Mouse (Mus musculus) left cerebral cortex, postnatal 14 days (tissue): Measurements from ENCODE around the gene Opn1sw. TPM values are rescaled to one million over a fixed set of nuclear protein-coding genes. Genes with fewer than 3 reads are reported as not detected.

ENCODE experiments used
- DNase-seq, 2 experiments: peaks; one replicate each; pipeline ENCODE4 v3.0.0; 2021 to 2022; ENCODE audit warnings: low spot score in 2 of 2, mixed read lengths in 1 of 2
- intact Hi-C: fragments of 180-260 bp; cut with DNase I; formaldehyde crosslinking; loops from one replicate; pipeline ENCODE4 v1.15.1; 2025
- long read RNA-seq, 2 experiments: library from polyadenylated mRNA; stranded (forward); transcript quantifications; one replicate each; pipeline ENCODE4 v2.0.0; 2021
- total RNA-seq, 2 experiments: library from RNA; stranded (reverse); gene quantifications; 2 replicates each; pipeline ENCODE4 v1.2.3; 2021

The Opn1sw gene
- under 1 TPM; 0.33 to 0.66 TPM for total RNA-seq
- long read RNA-seq, experiment 1, result 0 reads
- long read RNA-seq, experiment 2, result 0 reads

- intact Hi-C loops, result no loop called here
- no peak for DNase-seq
Measured at GRCm38 (mm10) chr6:29388052-29388518, at the start of gene Opn1sw. Gene Opn1sw (minus strand): TSS chr6:29388468.

- intact Hi-C loops, result no loop called here
- no peak for DNase-seq
Measured at GRCm38 (mm10) chr6:29436461-29436934, 48.2 kb upstream of the Opn1sw start.

GRCm38 (mm10) chr6:29435940-29436451 lies 47.7 kb upstream of the Opn1sw start:
- intact Hi-C loops, result no loop called here
- DNase-seq, result no peak

GRCm38 (mm10) chr6:29434911-29435691 lies 46.8 kb upstream of the Opn1sw start:
- intact Hi-C loops, result no loop called here
- peak in 1 of 2 experiments; percentile 58 for DNase-seq

- intact Hi-C loops, result no loop called here
- DNase-seq, result no peak
Measured at GRCm38 (mm10) chr6:29433804-29434795, 45.8 kb upstream of the Opn1sw start.

- DNase-seq, result no peak
- intact Hi-C loops, result no loop called here
Measured at GRCm38 (mm10) chr6:29433038-29433803, 45.0 kb upstream of the Opn1sw start, which contains the start of gene Flnc. Gene Flnc (plus strand): TSS chr6:29433256.

GRCm38 (mm10) chr6:29432676-29433037 lies 44.4 kb upstream of the Opn1sw start:
- intact Hi-C loops, result no loop called here
- no peak for DNase-seq

- no peak for DNase-seq
- intact Hi-C loops, result no loop called here
Measured at GRCm38 (mm10) chr6:29432156-29432555, 43.9 kb upstream of the Opn1sw start.

GRCm38 (mm10) chr6:29431473-29431872 lies 43.2 kb upstream of the Opn1sw start:
- intact Hi-C loops, result no loop called here
- DNase-seq, result peak in 1 of 2 experiments; percentile 39

- DNase-seq, result no peak
Measured at GRCm38 (mm10) chr6:29430681-29431420, 42.6 kb upstream of the Opn1sw start.

GRCm38 (mm10) chr6:29428171-29428570 lies 39.9 kb upstream of the Opn1sw start:
- no peak for DNase-seq
- intact Hi-C loops, result no loop called here

More at GRCm38 (mm10) chr6:29430681-29431420, 42.6 kb upstream of the Opn1sw start:
- intact Hi-C loops, result no loop called here

GRCm38 (mm10) chr6:29426331-29426730 lies 38.1 kb upstream of the Opn1sw start:
- intact Hi-C loops, result no loop called here
- DNase-seq, result no peak

GRCm38 (mm10) chr6:29425118-29425517 lies 36.9 kb upstream of the Opn1sw start:
- no peak for DNase-seq
- intact Hi-C loops, result no loop called here

GRCm38 (mm10) chr6:29420596-29420995 lies 32.3 kb upstream of the Opn1sw start:
- intact Hi-C loops, result no loop called here
- DNase-seq, result no peak

GRCm38 (mm10) chr6:29415446-29415845 lies 27.2 kb upstream of the Opn1sw start:
- intact Hi-C loops, result no loop called here
- no peak for DNase-seq

- DNase-seq, result peak; percentile 34 to 58
- intact Hi-C loops, result no loop called here
Measured at GRCm38 (mm10) chr6:29406412-29406811, 18.1 kb upstream of the Opn1sw start.

GRCm38 (mm10) chr6:29402693-29403342 lies 14.6 kb upstream of the Opn1sw start:
- intact Hi-C loops, result no loop called here
- no peak for DNase-seq

- DNase-seq, result no peak
- intact Hi-C loops, result loop anchor here (10.0 kb wide), 1 partner anchor 135 kb away; no protein-coding TSS in a partner anchor
Measured at GRCm38 (mm10) chr6:29399851-29400250, 11.6 kb upstream of the Opn1sw start.
